Mouse (Mus musculus): ENCODE measurements at regions not wholly inside any gene's neighbourhood (a gene's known extent, or its start where the extent isn't known, plus 50 kb on each side); places are given as distances from the start of the nearest gene placed in this dataset.
A peak's percentile ranks its signal among the peaks of the same experiment; 100 is the strongest.

- DNase-seq (ENCODE audit: low read depth, low spot score) = no peak
These were observed 56.2 kb downstream of the Rpl36a-ps1 start for GRCm38 (mm10) chr14:98937933-98938332.

- no peak for DNase-seq (ENCODE audit: low read depth, low spot score)
These were observed 56.7 kb downstream of the Rpl36a-ps1 start for GRCm38 (mm10) chr14:98937373-98937772.

- DNase-seq (ENCODE audit: low read depth, low spot score) = no peak
These were observed 60.7 kb downstream of the Rpl36a-ps1 start for GRCm38 (mm10) chr14:98933371-98933916.

- no peak for DNase-seq (ENCODE audit: low read depth, low spot score)
These were observed 64.8 kb downstream of the Rpl36a-ps1 start for GRCm38 (mm10) chr14:98929276-98929675.

- DNase-seq (ENCODE audit: low read depth, low spot score) = no peak
These were observed 85.9 kb downstream of the Rpl36a-ps1 start for GRCm38 (mm10) chr14:98908234-98908633.

GRCm38 (mm10) chr14:98898876-98899275, 95.2 kb downstream of the Rpl36a-ps1 start:
- no peak for DNase-seq (ENCODE audit: low read depth, low spot score)

- DNase-seq (ENCODE audit: low read depth, low spot score) = no peak
These were observed 96.7 kb downstream of the Rpl36a-ps1 start for GRCm38 (mm10) chr14:98897390-98897789.

- DNase-seq (ENCODE audit: low read depth, low spot score) = no peak
These were observed 98.2 kb downstream of the Rpl36a-ps1 start for GRCm38 (mm10) chr14:98895933-98896332.

- no peak for DNase-seq (ENCODE audit: low read depth, low spot score)
These were observed 101.4 kb downstream of the Rpl36a-ps1 start for GRCm38 (mm10) chr14:98892670-98893069.

GRCm38 (mm10) chr14:98891252-98891947, 102.7 kb downstream of the Rpl36a-ps1 start:
- peak; percentile 52 for DNase-seq (ENCODE audit: low read depth, low spot score)

GRCm38 (mm10) chr14:98887588-98887987, 106.5 kb downstream of the Rpl36a-ps1 start:
- no peak for DNase-seq (ENCODE audit: low read depth, low spot score)

GRCm38 (mm10) chr14:98886982-98887381, 107.1 kb downstream of the Rpl36a-ps1 start:
- DNase-seq (ENCODE audit: low read depth, low spot score) = no peak

- DNase-seq (ENCODE audit: low read depth, low spot score) = no peak
These were observed 111.5 kb downstream of the Rpl36a-ps1 start for GRCm38 (mm10) chr14:98882586-98882985.

GRCm38 (mm10) chr14:98877956-98878355, 116.2 kb downstream of the Rpl36a-ps1 start:
- no peak for DNase-seq (ENCODE audit: low read depth, low spot score)

GRCm38 (mm10) chr14:98873446-98873845, 120.7 kb downstream of the Rpl36a-ps1 start:
- no peak for DNase-seq (ENCODE audit: low read depth, low spot score)

- DNase-seq (ENCODE audit: low read depth, low spot score) = no peak
These were observed 124.2 kb downstream of the Rpl36a-ps1 start for GRCm38 (mm10) chr14:98869888-98870287.

GRCm38 (mm10) chr14:98866880-98867279, 127.2 kb downstream of the Rpl36a-ps1 start:
- DNase-seq (ENCODE audit: low read depth, low spot score) = no peak

GRCm38 (mm10) chr14:98864001-98864400, 130.1 kb downstream of the Rpl36a-ps1 start:
- DNase-seq (ENCODE audit: low read depth, low spot score) = no peak

GRCm38 (mm10) chr14:98863598-98863997, 130.5 kb downstream of the Rpl36a-ps1 start:
- no peak for DNase-seq (ENCODE audit: low read depth, low spot score)

GRCm38 (mm10) chr14:98862095-98862735, 131.9 kb downstream of the Rpl36a-ps1 start:
- no peak for DNase-seq (ENCODE audit: low read depth, low spot score)

- DNase-seq (ENCODE audit: low read depth, low spot score) = no peak
These were observed 135.3 kb downstream of the Rpl36a-ps1 start for GRCm38 (mm10) chr14:98858801-98859200.

GRCm38 (mm10) chr14:98848500-98848899, 145.6 kb downstream of the Rpl36a-ps1 start:
- DNase-seq (ENCODE audit: low read depth, low spot score) = no peak

- no peak for DNase-seq (ENCODE audit: low read depth, low spot score)
These were observed 149.9 kb downstream of the Rpl36a-ps1 start for GRCm38 (mm10) chr14:98844221-98844620.

Measured in brain, embryonic 18.5 days (tissue).